Mouse (Mus musculus) heart, postnatal 10 days (tissue): ENCODE data around the gene Nr1h5. TPM values are rescaled to one million over a fixed set of nuclear protein-coding genes. Genes with fewer than 3 reads are reported as not detected.

Source experiments
- DNase-seq, 2 experiments: peaks; one replicate each; pipeline ENCODE4 v3.0.0; 2021
- intact Hi-C: fragments of 180-260 bp; cut with DNase I; formaldehyde crosslinking; loops from one replicate; pipeline ENCODE4 v1.15.1; 2025
- total RNA-seq, 2 experiments: library from RNA; stranded (reverse); gene quantifications; 2 replicates each; pipeline ENCODE4 v1.2.3; 2021

The Nr1h5 gene
- not detected for total RNA-seq

- DNase-seq, result no peak
- intact Hi-C loops, result no loop called here
These were observed at the start of gene Nr1h5 for GRCm38 (mm10) chr3:102964033-102964432. TSS of gene Nr1h5 (minus strand) at chr3:102964133.

- intact Hi-C loops, result no loop called here
- no peak for DNase-seq
These were observed 37.7 kb upstream of the Nr1h5 start for GRCm38 (mm10) chr3:103001595-103001994.

DNA sequence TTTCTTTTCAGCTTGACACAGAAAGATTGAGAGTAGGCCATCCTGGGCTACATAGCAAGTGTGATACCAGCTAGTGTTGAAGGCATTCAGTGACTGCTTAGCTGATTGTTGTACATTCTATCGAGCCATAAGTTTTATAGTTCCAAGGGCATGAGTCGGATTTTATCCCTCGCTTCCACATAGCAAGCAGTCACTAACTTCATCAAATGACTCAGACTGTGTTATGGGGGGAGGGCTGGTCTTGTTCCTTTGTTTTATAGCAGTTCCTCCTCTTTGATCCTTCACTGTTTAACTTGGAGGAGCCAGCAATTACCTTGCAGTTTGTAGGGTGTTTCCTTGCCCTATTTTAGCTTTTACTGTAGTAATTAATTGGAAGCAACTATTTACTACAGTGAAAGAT is 33.7 kb upstream of the Nr1h5 start:
- intact Hi-C loops, result loop anchor here (10.0 kb wide), 1 partner anchor 263 kb away; the partner anchor contains the start of gene Tspan2
- no peak for DNase-seq

DNA sequence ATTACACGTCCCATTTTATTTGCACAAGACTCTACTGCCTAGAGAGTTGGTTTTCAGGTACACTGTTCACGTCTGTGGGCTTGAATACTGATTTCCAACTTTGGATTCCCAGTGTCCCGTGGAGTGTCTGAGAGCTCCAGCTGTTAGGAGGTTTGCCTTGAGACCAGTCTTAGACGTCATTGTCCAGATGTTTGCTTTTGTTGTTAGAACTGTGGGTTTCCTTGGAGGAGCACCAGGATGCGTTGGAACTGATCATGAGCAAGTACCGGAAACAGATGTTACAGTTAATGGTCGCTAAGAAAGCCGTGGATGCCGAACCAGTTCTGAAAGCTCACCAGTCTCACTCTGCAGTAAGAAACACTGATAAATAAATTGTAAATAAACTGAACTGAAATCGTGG is 33.1 kb upstream of the Nr1h5 start:
- DNase-seq, result peak; percentile 55 to 60
- intact Hi-C loops, result loop anchor here (10.0 kb wide), 1 partner anchor 262 kb away; the partner anchor contains the start of gene Tspan2

DNA sequence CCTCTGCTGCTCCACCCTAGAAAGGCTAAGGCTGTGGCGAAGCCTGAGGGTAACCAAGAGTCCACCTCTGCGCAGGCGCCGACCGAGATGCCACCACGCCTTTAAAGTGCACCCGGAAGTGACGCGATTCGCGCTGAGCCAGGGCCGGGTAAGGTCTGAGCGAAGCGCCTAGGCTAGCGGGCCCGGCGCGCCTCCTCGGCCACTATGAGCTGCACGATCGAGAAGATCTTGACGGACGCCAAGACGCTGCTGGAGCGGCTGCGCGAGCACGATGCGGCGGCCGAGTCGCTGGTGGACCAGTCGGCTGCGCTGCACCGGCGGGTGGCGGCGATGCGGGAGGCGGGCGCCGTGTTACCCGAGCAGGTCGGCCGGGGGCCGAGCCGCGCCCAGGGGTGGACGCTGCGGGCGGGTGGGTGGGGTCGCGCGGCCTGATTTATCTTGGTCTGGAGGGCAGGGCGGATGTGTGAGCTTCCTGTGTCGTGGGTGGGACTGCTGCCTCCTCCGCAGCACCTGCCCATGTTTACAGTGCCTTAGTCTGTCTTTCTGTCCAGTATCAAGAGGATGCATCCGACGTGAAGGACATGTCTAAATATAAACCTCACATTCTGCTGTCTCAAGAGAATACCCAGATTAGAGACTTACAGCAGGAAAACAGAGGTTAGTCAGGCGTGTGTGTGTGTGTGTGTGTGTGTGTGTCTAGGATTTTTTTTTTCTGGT is 31.8 kb upstream of the Nr1h5 start, which contains the start of gene Sike1:
Sike1 (plus strand) TSS at position 104 of the 717 bp plus-strand sequence.
- DNase-seq, result peak; percentile 95 to 98
- intact Hi-C loops, result loop anchor here (10.0 kb wide), 1 partner anchor 261 kb away; the partner anchor contains the start of gene Tspan2

DNA sequence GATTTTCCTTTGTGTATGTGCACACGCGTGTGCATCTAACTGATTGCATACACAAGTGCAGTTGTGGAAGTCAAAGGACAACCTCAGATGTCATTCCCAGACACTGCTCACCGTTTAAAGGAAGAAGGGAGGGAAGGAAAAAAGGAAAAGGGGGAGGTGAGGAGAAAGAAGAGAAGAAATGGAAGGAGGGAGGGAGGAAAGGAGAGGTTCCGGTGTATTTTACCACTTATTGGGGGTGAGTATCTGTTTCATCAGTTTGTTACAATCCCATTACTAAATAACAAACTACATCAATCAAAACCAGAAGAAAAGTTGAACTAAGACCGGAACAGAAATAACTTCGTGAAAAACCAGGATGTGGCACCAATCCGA is 31.3 kb upstream of the Nr1h5 start:
- intact Hi-C loops, result loop anchor here (10.0 kb wide), 1 partner anchor 260 kb away; the partner anchor contains the start of gene Tspan2
- no peak for DNase-seq

DNA sequence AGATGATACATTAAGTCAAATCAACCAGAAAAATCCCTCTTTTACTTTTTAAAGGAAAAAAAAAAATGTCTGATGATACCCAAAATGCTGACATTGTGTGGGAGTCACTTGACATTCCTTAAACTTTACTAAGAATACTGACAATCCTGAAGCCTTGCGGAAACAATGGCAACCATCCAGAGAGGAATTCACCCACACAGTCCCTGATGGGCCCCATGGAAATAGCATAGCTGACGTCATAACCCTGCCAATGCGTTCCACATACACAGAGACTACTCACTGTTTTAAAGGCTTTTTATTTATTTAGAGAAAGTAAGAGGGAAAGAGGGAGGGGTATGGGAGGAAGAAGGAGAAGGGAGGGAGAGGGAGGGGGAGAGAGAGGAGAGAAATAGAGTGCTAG is 29.0 kb upstream of the Nr1h5 start:
- intact Hi-C loops, result loop anchor here (10.0 kb wide), 1 partner anchor 258 kb away; the partner anchor contains the start of gene Tspan2
- peak; percentile 22 to 23 for DNase-seq

DNA sequence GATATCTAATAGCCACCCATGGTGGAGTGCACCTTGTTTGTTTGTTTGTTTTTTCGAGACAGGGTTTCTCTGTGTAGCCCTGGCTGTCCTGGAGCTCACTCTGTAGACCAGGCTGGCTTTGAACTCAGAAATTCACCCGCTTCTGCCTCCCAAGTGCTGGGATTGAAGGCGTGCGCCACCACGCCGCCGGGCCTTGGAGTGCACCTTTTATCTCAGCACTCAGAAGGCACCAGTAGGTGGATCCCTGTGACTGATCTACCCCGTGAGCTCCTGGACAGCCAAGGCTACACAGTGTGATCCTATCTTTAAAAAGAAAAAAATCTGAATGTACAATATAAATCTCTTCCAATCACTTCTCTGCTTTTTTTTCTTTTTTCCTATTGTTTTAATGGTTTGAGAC is 27.1 kb upstream of the Nr1h5 start:
- intact Hi-C loops, result loop anchor here (10.0 kb wide), 1 partner anchor 256 kb away; the partner anchor contains the start of gene Tspan2
- DNase-seq, result no peak

GRCm38 (mm10) chr3:102980349-102980736 is 16.4 kb upstream of the Nr1h5 start:
- intact Hi-C loops, result no loop called here
- no peak for DNase-seq

- no peak for DNase-seq
- intact Hi-C loops, result no loop called here
These were observed 15.8 kb upstream of the Nr1h5 start for GRCm38 (mm10) chr3:102979550-102980348.

GRCm38 (mm10) chr3:102976906-102977305 is 13.0 kb upstream of the Nr1h5 start:
- intact Hi-C loops, result no loop called here
- DNase-seq, result no peak

DNA sequence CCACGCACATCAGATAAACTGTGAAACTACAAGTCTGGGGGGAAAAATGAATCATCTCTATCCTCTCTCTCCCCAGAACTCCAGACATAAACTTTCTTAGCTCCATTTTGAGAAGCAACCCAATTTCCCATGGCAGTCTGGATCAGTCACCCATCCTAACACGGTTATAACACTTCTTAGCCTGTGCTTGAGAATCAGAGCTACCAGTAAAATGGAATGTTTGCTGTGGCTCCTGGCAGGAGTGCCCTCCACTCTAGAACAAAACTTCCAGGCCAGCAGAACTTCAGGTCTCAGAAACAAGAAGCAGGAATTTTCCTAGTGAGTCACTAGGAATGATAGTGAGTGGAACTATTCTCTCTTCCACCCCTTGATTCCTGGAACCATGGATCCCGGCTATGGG is 6.6 kb upstream of the Nr1h5 start:
- no peak for DNase-seq

DNA sequence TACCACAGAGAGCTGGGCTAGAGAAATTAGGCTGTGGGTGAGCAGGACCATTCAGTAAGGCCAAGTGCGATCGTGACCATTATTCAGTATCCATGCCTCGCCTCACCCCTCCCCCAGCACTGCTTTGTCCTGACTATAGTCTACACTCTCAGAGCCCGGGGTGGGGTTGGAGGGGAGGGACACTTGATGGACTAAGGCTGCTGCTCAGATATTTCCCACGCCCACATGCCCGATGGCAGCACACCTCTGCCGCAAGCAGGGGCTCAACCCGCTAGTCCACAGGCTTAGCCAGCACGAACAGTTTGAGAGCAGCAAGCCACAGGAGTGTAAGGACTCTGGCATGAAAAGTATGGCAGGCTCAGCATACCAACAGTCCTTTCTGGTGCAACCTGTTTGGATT is 6.1 kb upstream of the Nr1h5 start:
- intact Hi-C loops, result no loop called here

More for the DNA sequence above, 6.6 kb upstream of the Nr1h5 start:
- intact Hi-C loops, result no loop called here

GRCm38 (mm10) chr3:102955596-102955995 is 8.3 kb downstream of the Nr1h5 start:
- no peak for DNase-seq
- intact Hi-C loops, result no loop called here

More for the DNA sequence above, 6.1 kb upstream of the Nr1h5 start:
- DNase-seq, result no peak

GRCm38 (mm10) chr3:102955143-102955542 is 8.8 kb downstream of the Nr1h5 start:
- intact Hi-C loops, result no loop called here
- DNase-seq, result no peak

DNA sequence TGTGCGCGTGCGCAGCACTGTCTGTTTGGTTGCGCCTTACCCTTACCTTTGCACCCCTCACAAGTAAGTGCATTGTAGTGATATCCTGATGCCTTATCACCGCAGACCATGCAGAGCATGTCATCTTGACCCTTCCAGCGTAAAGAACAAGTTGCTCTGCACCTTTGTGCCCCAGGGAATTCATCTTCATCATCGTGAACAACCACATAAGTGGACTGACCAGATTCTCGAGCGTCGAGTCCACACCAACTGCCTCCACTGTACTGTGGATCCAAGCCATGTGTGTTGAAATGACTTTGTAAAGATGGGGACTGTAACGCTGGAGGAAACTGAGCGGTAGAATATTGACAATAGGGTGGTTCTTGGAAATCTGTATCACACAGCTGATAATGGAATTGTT is 9.5 kb downstream of the Nr1h5 start:
- DNase-seq, result no peak
- intact Hi-C loops, result no loop called here

- intact Hi-C loops, result no loop called here
These were observed 17.1 kb downstream of the Nr1h5 start for GRCm38 (mm10) chr3:102946861-102947260.

DNA sequence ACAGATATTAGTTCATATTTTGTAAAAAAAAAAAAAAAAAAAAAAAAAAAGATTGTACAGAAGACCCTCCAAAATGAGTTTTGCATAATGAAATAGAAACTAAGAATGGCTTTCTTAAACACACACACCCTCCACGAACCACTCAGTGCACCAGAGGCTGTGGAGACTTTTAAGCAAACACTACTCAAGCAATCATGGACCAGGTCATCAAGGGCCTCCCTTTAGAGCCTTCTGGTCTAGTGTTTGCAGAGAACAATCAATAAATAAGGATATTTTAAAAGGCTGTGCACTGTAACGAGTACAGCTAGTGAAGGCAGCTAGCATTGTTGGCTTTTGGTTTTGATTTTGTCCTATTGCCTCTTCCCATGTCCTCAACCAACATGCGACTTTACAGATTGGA is 17.6 kb downstream of the Nr1h5 start:
- intact Hi-C loops, result no loop called here
- no peak for DNase-seq

More at GRCm38 (mm10) chr3:102946861-102947260, 17.1 kb downstream of the Nr1h5 start:
- DNase-seq, result no peak

GRCm38 (mm10) chr3:102938100-102938499 is 25.8 kb downstream of the Nr1h5 start:
- intact Hi-C loops, result no loop called here
- DNase-seq, result no peak

- no peak for DNase-seq
These were observed 28.2 kb downstream of the Nr1h5 start, which contains the start of gene Sycp1 for GRCm38 (mm10) chr3:102935451-102936354. TSS of gene Sycp1 (minus strand) at chr3:102936100.

More at GRCm38 (mm10) chr3:102935451-102936354, 28.2 kb downstream of the Nr1h5 start, which contains the start of gene Sycp1:
- intact Hi-C loops, result no loop called here
